Mouse (Mus musculus): ENCODE measurements around the gene Cldn19. TPM values are rescaled to one million over a fixed set of nuclear protein-coding genes. Genes with fewer than 3 reads are reported as not detected.

Gene Cldn19
- 1 to 10 TPM in 1 of 2 experiments, under 1 TPM in 1; 0.41 to 1.1 TPM for total RNA-seq (2021)
- long read RNA-seq, result 0 reads

GRCm38 (mm10) chr4:119255351-119255750 lies at the start of gene Cldn19:
TSS of gene Cldn19 (plus strand) at chr4:119255414.
- DNase-seq (ENCODE audit: low spot score in 2 of 2), result no peak

DNA sequence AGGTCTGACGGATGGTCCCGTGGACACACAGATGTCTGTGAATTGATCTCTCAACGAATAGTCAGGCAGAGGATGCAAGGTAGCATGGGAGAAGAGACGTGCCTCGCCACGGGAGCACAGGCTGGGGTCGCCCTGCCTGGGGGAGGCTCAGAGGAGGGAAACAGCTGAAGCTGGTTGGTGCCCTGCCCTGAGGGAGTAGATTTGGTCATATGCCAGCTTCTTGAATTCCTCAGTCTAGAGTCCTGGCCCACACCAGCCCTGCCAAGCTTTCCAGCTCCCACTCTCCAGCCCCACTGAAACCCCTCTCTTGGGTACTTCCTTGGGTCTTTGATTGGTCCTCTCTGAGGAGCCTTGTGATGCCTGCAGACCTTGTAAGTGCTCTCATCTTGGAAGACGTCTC lies 38.5 kb upstream of the Cldn19 start:
- DNase-seq (ENCODE audit: low spot score in 2 of 2), result no peak

GRCm38 (mm10) chr4:119218169-119218568 lies 37.0 kb upstream of the Cldn19 start, which contains the start of gene Tmem269:
TSS of gene Tmem269 (minus strand) at chr4:119218217.
- no peak for DNase-seq (ENCODE audit: low spot score in 2 of 2)

- DNase-seq (ENCODE audit: low spot score in 2 of 2), result peak; percentile 42 to 48
Observed at GRCm38 (mm10) chr4:119223696-119224095, 31.5 kb upstream of the Cldn19 start.

- DNase-seq (ENCODE audit: low spot score in 2 of 2), result no peak
Observed at GRCm38 (mm10) chr4:119224534-119224933, 30.7 kb upstream of the Cldn19 start.

GRCm38 (mm10) chr4:119225719-119226118 lies 29.5 kb upstream of the Cldn19 start:
- no peak for DNase-seq (ENCODE audit: low spot score in 2 of 2)

DNA sequence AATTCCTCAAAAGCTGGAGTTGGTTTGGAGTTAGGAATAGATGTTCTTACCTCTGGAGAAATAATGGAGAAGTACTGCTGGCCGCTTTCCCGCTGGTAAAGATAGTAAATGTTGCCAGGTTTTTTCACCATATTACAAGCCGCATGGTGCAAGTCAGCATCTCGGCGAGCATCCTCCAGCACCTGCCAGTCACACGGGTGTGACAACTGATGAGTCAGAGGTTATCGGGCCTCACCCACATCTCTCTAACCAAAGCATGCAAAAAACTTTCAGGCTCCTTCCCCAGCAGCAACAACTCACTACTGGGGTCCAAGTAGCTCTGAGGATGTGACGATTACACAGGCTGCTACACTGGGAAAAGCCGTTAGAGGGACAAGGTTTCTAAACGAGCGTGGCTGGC lies 28.5 kb upstream of the Cldn19 start:
- no peak for DNase-seq (ENCODE audit: low spot score in 2 of 2)

- DNase-seq (ENCODE audit: low spot score in 2 of 2), result peak; percentile 97 to 99
Observed at GRCm38 (mm10) chr4:119232410-119233255, 22.6 kb upstream of the Cldn19 start, which contains the start of the genes AU022252 and P3h1. TSS of gene AU022252 (minus strand) at chr4:119232712. TSS of gene P3h1 (plus strand) at chr4:119232915.

DNA sequence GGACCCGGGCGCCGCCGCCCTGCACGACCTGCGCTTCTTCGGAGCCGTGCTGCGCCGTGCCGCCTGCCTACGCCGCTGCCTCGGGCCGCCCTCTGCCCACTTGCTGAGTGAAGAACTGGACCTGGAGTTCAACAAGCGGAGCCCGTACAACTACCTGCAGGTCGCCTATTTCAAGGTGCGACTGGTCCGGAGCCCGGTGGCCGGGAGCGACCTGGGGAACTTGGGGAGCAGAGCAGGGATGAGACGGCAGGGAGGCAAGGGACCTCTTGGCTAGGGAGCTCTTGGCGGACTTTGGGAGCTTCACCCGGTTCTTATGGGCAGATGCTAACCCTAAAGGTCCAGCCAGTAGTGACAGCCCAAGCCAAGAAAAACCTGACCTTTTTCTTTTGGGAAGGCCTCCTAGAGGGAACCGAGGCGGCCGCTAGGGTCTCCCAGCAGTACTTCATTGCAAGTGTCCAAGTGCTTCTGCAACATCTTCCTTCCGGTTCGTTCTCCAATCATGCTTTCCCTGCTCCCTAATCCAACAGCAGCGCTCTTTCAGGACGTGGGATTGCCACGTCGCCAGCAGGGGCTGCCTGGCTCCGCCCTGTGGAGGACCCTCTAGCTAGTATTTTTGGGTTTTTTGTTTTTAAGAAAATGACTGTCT lies 21.8 kb upstream of the Cldn19 start:
- DNase-seq (ENCODE audit: low spot score in 2 of 2), result peak; percentile 60 to 63

- DNase-seq (ENCODE audit: low spot score in 2 of 2), result no peak
Observed at GRCm38 (mm10) chr4:119234348-119234747, 20.9 kb upstream of the Cldn19 start.

DNA sequence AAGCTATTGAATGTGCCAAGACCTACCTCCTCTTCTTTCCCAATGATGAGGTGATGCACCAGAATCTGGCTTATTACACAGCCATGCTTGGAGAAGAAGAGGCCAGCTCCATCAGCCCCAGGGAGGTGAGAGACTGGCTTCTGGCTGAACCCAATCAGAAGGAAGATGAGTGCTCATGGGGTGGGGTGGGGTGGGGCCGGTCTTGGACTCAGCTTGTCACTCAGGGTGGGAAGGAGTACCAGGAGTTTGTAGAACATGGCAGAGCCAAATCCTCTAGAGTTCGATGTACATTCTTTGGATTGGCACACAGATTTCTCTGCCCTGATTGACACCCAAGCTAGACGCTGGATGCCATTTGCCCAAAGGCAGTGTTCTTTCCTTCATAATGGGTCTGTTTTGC lies 16.6 kb upstream of the Cldn19 start:
- no peak for DNase-seq (ENCODE audit: low spot score in 2 of 2)

- DNase-seq (ENCODE audit: low spot score in 2 of 2), result peak in 1 of 2 experiments; percentile 30
Observed at GRCm38 (mm10) chr4:119239181-119239682, 16.0 kb upstream of the Cldn19 start.

DNA sequence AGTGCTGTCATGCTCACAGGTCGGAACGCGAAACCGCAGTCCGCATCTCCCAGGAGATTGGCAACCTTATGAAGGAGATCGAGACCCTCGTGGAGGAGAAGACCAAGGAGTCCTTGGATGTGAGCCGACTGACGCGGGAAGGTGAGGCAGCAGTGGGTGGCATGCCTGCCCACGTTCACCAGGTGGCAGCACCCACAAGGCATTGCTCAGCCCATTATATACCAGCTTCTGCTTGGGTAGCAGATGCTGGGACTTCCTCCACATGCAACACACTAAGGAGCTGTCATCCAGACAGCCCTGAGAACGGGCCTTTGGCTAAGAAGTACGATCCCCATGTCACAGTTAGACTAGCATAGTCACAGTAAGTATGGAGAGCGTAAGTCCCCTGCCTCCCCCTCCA lies 13.6 kb upstream of the Cldn19 start:
- DNase-seq (ENCODE audit: low spot score in 2 of 2), result peak; percentile 53 to 66

DNA sequence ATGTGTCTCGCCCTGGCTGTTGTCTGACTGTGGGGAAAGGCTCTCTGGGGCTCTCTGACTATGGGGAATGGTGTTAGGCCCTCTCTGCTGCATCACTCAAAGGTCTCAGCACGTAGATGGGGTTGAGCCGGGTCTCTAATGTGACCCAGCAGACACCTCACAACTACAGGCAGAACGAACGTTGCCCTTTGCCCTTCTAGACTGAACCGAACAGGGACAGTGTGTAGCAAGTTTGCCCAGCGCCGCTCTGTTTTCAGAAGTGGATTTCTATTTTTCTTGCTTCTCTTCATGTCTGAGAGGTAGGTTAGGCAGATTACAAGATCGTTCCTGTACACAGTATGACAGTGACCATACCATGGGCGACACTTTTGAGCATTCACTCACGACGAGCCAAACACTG lies 12.6 kb upstream of the Cldn19 start:
- DNase-seq (ENCODE audit: low spot score in 2 of 2), result no peak

- DNase-seq (ENCODE audit: low spot score in 2 of 2), result no peak
Observed at GRCm38 (mm10) chr4:119244468-119245240, 10.6 kb upstream of the Cldn19 start.

DNA sequence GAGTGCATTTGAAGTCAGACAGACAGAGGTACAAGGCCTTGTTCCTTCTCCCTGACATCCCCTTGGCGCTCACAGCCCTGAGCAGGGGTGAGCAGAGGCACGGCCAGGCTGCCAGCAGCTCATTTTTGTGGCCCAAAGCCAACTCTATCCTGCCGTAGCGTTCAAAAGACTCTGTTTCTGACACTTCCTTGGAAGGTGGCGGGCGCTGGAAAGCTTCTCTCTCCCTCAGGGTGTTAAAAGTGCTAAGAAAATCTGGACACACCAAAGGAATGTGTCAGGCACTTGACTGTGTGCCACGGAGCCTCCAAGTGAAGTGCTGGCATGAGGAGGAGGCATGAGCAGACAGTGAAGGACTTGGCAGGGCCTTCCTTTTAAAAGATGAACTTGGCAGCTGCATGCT lies 9.7 kb upstream of the Cldn19 start:
- DNase-seq (ENCODE audit: low spot score in 2 of 2), result no peak

DNA sequence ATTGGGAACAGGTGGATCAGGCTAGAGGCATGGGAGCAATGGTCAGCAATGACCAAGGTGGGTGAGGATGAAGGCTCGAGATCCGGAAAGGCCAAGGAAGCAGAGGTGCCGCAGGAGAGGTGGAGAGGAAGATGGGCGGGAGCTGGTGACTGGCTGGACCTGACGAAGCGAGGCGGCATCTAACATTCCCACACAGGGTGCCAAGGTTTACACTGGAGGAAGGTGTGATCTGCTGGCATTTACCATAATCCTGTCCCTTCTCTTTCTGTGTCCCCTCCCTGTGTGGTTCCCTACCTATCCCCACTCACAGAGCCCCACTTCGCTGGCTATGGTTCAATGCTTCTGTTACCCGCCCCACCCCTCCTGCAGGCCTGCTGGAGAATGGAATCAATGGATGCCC lies 9.3 kb upstream of the Cldn19 start:
- DNase-seq (ENCODE audit: low spot score in 2 of 2), result no peak

GRCm38 (mm10) chr4:119246688-119247225 lies 8.5 kb upstream of the Cldn19 start:
- no peak for DNase-seq (ENCODE audit: low spot score in 2 of 2)

DNA sequence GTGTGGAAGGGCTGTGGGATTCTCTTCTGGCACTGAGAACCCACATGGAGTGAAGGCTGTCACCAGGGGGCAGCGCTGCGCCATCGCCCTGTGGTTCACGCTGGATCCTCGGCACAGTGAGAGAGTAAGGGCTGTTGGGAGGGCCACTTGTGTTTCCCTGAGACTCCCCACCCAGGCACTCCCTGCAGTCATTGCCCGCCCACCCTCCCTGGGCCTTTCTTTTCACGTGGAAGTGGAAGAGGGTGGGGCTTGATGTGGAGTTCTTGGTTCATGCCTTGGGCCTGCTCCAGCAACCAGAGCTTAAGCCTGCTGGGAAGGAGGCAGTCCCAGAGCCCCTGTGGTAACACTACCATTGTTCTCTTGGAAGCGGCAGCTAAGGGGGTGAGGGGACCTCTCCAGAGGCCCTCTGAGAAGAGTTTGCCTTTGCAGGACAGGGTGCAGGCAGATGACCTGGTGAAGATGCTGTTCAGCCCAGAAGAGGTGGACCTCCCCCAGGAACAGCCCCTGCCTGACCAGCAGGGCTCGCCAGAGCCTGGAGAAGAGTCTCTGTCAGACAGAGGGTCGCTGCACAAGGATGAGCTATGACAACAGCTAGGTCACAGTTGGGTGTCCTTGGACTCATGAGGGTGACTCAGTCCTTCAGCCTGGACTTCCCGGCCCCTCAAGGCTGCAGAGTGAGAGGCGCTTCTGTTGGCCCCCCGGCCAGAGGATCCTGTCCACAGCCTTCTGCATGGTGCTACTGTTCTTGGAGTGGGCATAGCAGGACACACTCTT lies 7.6 kb upstream of the Cldn19 start:
- peak; percentile 73 to 81 for DNase-seq (ENCODE audit: low spot score in 2 of 2)

DNA sequence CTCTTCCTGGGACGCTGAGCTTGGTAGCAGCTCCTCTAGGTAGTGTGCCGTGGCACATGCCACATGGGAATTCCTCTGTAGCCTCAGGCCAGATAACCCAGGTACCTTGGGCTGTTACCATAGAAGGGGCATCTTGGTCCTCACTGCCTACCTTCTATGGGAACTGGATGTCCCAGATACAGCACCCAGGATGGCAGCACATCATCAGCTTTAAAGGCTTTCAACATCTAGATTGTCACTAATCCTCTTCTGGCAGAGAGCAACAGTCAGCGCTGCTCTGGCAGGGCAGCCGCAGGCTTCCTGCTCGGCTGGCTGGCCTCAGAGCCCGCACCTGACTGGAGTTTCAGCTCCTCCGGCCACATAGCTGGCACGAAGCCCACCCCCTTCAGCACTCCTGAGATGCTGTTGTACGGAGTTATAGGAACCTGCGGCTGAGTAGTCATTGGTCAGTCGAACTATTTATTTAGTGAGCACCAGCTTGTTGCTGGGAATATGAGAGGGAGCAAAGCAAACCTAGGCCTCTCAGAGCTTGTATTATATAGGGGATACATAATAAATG lies 6.7 kb upstream of the Cldn19 start:
- DNase-seq (ENCODE audit: low spot score in 2 of 2), result no peak
